Mouse (Mus musculus) myocyte (in vitro differentiated cells): ENCODE measurements at regions not wholly inside any gene's neighbourhood (a gene's known extent, or its start where the extent isn't known, plus 50 kb on each side); places are given as distances from the start of the nearest gene placed in this dataset.

Source experiments
- H3K27me3 ChIP-seq: one replicate; pipeline ENCODE4 v1.6.1; 2011; ENCODE audit not compliant: control insufficient read depth, insufficient read depth, insufficient read length
- H3K36me3 ChIP-seq: one replicate; pipeline ENCODE4 v1.6.1; 2011; ENCODE audit not compliant: control insufficient read depth, insufficient read depth
- H3K4me2 ChIP-seq: one replicate; pipeline ENCODE4 v1.6.1; 2011; ENCODE audit warnings: low read depth, control low read depth
- H3K4me3 ChIP-seq: one replicate; pipeline ENCODE4 v1.5.1; 2011; ENCODE audit warnings: mild to moderate bottlenecking, control low read depth, moderate library complexity
- H3K79me2 ChIP-seq: one replicate; pipeline ENCODE4 v1.6.1; 2011; ENCODE audit not compliant: control insufficient read depth, insufficient read depth
- H3ac ChIP-seq: one replicate; pipeline ENCODE4 v1.6.1; 2011; ENCODE audit not compliant: control insufficient read depth, insufficient read length
- CEBPB ChIP-seq: IDR thresholded peaks from 2 replicates; pipeline ENCODE4 v1.6.1; 2011; ENCODE audit warnings: mild to moderate bottlenecking, moderate library complexity; ENCODE audit not compliant: poor library complexity, insufficient read depth, severe bottlenecking
- E2F4 ChIP-seq: IDR thresholded peaks from one replicate; pipeline ENCODE4 v1.6.1; 2011; ENCODE audit warnings: mild to moderate bottlenecking, control low read depth, moderate library complexity; ENCODE audit not compliant: insufficient read depth
- MAX ChIP-seq: IDR thresholded peaks from one replicate; pipeline ENCODE4 v1.6.1; 2011; ENCODE audit warnings: low read depth, mild to moderate bottlenecking, control low read depth
- MYOD1 ChIP-seq, 3 experiments: IDR thresholded peaks; one replicate each; pipeline ENCODE4 v1.6.1; 2011; ENCODE audit warnings: control low read depth in 2 of 3, low read depth in 2 of 3, mild to moderate bottlenecking in 2 of 3, moderate library complexity in 1 of 3; ENCODE audit not compliant: insufficient read length in 2 of 3, control insufficient read depth in 1 of 3
- MYOG ChIP-seq, 3 experiments: IDR thresholded peaks; one replicate each; pipeline ENCODE4 v1.6.1; 2011; ENCODE audit warnings: control low read depth in 2 of 3, low read depth in 2 of 3, mild to moderate bottlenecking in 2 of 3; ENCODE audit not compliant: insufficient read length in 2 of 3, control insufficient read depth in 1 of 3, insufficient read depth in 1 of 3
- POLR2A ChIP-seq: IDR thresholded peaks from one replicate; pipeline ENCODE4 v1.6.1; 2011; ENCODE audit warnings: low read depth, mild to moderate bottlenecking, control low read depth, moderate library complexity; ENCODE audit not compliant: insufficient read length
- POLR2AphosphoS2 ChIP-seq: IDR thresholded peaks from one replicate; pipeline ENCODE4 v1.6.1; 2011; ENCODE audit warnings: low read depth, control low read depth; ENCODE audit not compliant: insufficient read length
- REST ChIP-seq: IDR thresholded peaks from one replicate; pipeline ENCODE4 v1.6.1; 2011; ENCODE audit warnings: mild to moderate bottlenecking, control low read depth, moderate library complexity; ENCODE audit not compliant: insufficient read depth, insufficient read length
- SRF ChIP-seq: IDR thresholded peaks from one replicate; pipeline ENCODE4 v1.6.1; 2011; ENCODE audit warnings: low read depth; ENCODE audit not compliant: control insufficient read depth, insufficient read length
- TCF12 ChIP-seq: IDR thresholded peaks from one replicate; pipeline ENCODE4 v1.6.1; 2011; ENCODE audit warnings: mild to moderate bottlenecking, control low read depth; ENCODE audit not compliant: poor library complexity, insufficient read depth, severe bottlenecking
- TCF3 ChIP-seq: IDR thresholded peaks from one replicate; pipeline ENCODE4 v1.6.1; 2011; ENCODE audit warnings: low read depth, control low read depth; ENCODE audit not compliant: insufficient read length
- USF1 ChIP-seq: IDR thresholded peaks from one replicate; pipeline ENCODE4 v1.6.1; 2011; ENCODE audit warnings: low read depth, mild to moderate bottlenecking, control low read depth, moderate library complexity

DNA sequence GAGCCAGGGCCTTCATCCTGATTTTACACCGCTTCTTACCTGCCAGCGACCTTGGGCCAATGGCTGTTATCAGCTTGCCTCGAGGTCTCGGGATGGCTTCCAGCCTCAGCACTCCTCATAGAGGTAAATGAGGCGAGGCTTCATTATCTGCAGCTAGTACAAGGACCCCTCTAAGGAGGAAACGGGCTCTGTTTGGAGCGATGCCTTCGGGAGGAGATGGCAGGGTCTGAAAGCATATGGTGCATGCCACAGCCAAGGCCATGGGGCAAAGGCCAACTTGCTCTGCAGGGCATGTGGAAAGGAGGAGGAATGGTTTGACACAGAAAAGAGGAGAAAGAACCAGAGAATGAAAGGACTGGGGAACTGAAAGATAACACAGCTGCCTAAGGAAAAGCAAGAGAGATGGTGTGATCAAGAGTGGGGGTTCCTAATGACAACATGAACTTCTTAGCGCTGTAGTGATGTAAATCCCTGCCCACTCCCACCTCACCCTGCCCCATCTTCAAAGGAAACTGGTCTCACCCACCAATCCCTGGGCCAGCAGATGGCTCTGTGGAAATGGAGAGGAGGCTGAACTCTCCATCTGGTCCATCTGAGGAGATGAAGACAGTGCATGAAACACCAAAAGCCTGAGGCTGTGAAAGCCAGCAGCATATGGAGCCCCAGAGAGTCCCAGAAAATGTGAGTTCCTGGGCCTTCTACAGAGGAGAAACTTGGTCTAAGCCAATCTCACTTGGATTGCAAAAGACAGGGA is 134.0 kb downstream of the Rplp1 start:
- Histone ChIP-seq H3K79me2 (no peaks in the 10 kb centered on the region), H3K27me3 (peaks cover 54% of the 10 kb centered on the region), H3K4me2 (no peak overlapping the region), H3ac (no peak overlapping the region), H3K4me3 (no peak overlapping the region), H3K36me3 (no peaks in the 10 kb centered on the region)
- TF ChIP-seq SRF (no peak), TCF3 (no peak), MAX (no peak), TCF12 (no peak), POLR2A (no peak), E2F4 (no peak), MYOD1 (IDR thresholded peaks at IDR 0.05; ENCODE audit: control insufficient read depth in 1 of 3, insufficient read length in 2 of 3, low read depth in 2 of 3) (no peak), CEBPB (no peak), REST (no peak), USF1 (no peak), MYOG (IDR thresholded peaks at IDR 0.05; ENCODE audit: control insufficient read depth in 1 of 3, insufficient read depth in 1 of 3, insufficient read length in 2 of 3, low read depth in 2 of 3) (no peak), POLR2AphosphoS2 (no peak)

- no peak overlapping the region for H3ac ChIP-seq
- peaks cover 56% of the 10 kb centered on the region for H3K27me3 ChIP-seq
- H3K4me3 ChIP-seq: no peak overlapping the region
- H3K4me2 ChIP-seq: no peak overlapping the region
- no peak for TF ChIP-seq CEBPB
- TF ChIP-seq TCF12: no peak
- no peaks in the 10 kb centered on the region for H3K79me2 ChIP-seq
- H3K36me3 ChIP-seq: no peaks in the 10 kb centered on the region
These were observed 135.2 kb downstream of the Rplp1 start for GRCm38 (mm10) chr9:61779165-61779564.

DNA sequence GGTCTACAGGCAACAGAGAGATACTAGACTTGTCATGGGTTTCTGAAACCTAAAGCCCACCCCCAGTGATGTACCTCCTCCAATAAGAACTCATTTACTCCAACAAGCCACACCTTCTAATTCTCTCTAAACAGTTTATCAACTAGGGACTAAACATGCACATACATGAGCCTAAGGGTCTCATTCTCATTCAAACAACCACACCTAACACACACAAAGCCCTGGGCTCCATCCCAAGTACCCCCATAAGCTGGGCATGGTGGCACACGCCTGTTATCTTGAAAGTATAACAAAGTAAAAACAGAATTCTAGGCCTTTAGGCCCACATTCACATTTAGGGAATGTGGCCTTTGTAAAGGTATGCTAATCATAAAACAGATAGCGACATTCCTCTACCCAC is 137.9 kb downstream of the Rplp1 start:
- no peak overlapping the region for H3K4me3 ChIP-seq
- no peak overlapping the region for H3ac ChIP-seq
- TF ChIP-seq TCF3 (no peak), POLR2AphosphoS2 (no peak), POLR2A (no peak), MAX (no peak), CEBPB (no peak), TCF12 (no peak), USF1 (no peak), MYOG (IDR thresholded peaks at IDR 0.05; ENCODE audit: control insufficient read depth in 1 of 3, insufficient read depth in 1 of 3, insufficient read length in 2 of 3, low read depth in 2 of 3) (no peak), REST (no peak), MYOD1 (IDR thresholded peaks at IDR 0.05; ENCODE audit: control insufficient read depth in 1 of 3, insufficient read length in 2 of 3, low read depth in 2 of 3) (no peak), SRF (no peak), E2F4 (no peak)
- H3K27me3 ChIP-seq: peaks cover 49% of the 10 kb centered on the region
- no peaks in the 10 kb centered on the region for H3K36me3 ChIP-seq
- no peak overlapping the region for H3K4me2 ChIP-seq
- no peaks in the 10 kb centered on the region for H3K79me2 ChIP-seq

DNA sequence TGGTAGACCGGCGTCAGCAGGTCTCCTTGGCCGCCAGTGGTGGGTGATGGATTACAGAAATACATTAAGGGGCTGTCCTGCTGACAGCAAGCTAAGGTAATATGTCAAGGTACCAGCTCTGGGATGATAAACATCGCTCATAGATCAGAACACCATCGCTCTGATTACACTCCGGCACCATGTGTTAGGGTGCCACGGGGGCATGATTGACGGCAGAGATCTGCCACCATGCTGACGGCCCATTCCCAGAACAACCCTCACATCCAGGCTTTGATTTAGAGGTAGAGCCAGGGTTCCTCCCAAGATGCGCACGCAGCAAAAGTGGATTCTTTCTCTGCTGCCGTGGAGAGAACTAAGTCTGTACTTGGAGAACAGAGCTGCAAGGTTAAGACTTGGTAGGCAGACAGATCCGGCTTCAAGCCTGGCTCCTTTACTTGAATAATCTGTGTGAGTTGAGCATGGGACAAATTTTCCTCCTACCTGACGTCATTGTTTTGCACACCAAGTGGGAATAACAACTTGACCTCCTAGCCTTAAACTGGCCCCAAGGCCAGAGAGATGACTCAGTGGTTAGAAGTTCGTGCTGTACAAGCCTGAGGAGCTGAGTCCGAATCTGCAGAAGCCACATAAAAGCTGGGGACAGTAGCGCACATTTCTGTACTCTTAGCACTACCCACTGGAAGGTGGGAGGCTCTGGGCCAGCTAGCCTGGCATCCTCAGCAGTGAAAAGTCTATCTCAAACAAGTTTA is 144.0 kb downstream of the Rplp1 start:
- Histone ChIP-seq H3K36me3 (no peaks in the 10 kb centered on the region), H3K27me3 (peaks cover 20% of the 10 kb centered on the region), H3K79me2 (no peaks in the 10 kb centered on the region), H3K4me3 (no peak overlapping the region), H3K4me2 (no peak overlapping the region), H3ac (no peak overlapping the region)
- TF ChIP-seq CEBPB (no peak), USF1 (no peak), MYOG (IDR thresholded peaks at IDR 0.05; ENCODE audit: control insufficient read depth in 1 of 3, insufficient read depth in 1 of 3, insufficient read length in 2 of 3, low read depth in 2 of 3) (no peak), SRF (no peak), E2F4 (no peak), MAX (no peak), MYOD1 (IDR thresholded peaks at IDR 0.05; ENCODE audit: control insufficient read depth in 1 of 3, insufficient read length in 2 of 3, low read depth in 2 of 3) (no peak), POLR2AphosphoS2 (no peak), REST (no peak), TCF3 (no peak), TCF12 (no peak), POLR2A (no peak)

DNA sequence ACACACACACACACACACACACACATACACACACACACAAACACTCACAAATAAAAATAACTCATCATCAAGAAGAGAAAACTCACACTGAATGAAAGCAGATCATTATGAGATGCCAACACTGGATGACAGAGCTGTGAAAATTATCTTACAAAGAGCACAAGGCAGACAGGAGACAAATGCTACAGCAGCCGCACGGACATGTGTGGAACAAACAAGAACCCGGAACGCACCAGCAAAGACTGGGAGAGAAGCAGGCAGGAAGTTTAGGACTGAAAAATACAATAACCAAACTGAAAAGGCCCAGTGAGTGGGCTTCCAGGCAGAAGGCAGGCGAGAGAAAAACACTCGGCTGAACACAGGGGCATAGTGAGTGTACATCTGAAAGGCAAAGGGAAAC is 148.2 kb downstream of the Rplp1 start:
- no peak for TF ChIP-seq SRF
- no peak for TF ChIP-seq MYOD1 (IDR thresholded peaks at IDR 0.05; ENCODE audit: control insufficient read depth in 1 of 3, insufficient read length in 2 of 3, low read depth in 2 of 3)
- TF ChIP-seq REST: no peak
- TF ChIP-seq TCF12: no peak
- TF ChIP-seq MAX: no peak
- TF ChIP-seq POLR2AphosphoS2: no peak
- TF ChIP-seq USF1: no peak
- no peak for TF ChIP-seq E2F4
- no peak for TF ChIP-seq CEBPB
- no peak for TF ChIP-seq TCF3
- no peak for TF ChIP-seq POLR2A
- Histone ChIP-seq H3K79me2 (no peaks in the 10 kb centered on the region), H3ac (no peak overlapping the region), H3K4me3 (no peak overlapping the region), H3K36me3 (no peaks in the 10 kb centered on the region), H3K27me3 (peaks cover 21% of the 10 kb centered on the region), H3K4me2 (no peak overlapping the region)
